Mouse (Mus musculus) limb, embryonic 15.5 days (tissue): Measurements from ENCODE around the gene Dhh. TPM values are rescaled to one million over a fixed set of nuclear protein-coding genes. Genes with fewer than 3 reads are reported as not detected.
"Not testable (repeated sequence)": the region's sequence is repeated elsewhere in the genome, so short reads cannot be mapped to it uniquely, and the experiment has no call there.

Source experiments
- ATAC-seq: fragments of 200-750 bp; cut with Nextera tagmentation; 2 replicates; pipeline ENCODE4 v1.8.0; 2017; ENCODE audit warnings: low read depth, moderate TSS enrichment; ENCODE audit not compliant: insufficient number of reproducible peaks, low FRiP score, low TSS enrichment
- H3K27ac ChIP-seq: fragments of 300-500 bp; sonication (generic); 2 replicates; pipeline ENCODE4 v1.5.1; 2015; ENCODE audit warnings: moderate library complexity, mild to moderate bottlenecking, inconsistent platforms
- H3K27me3 ChIP-seq: fragments of 300-500 bp; sonication (generic); 2 replicates; pipeline ENCODE4 v1.6.1; 2015; ENCODE audit warnings: inconsistent platforms
- H3K36me3 ChIP-seq: fragments of 300-500 bp; sonication (generic); 2 replicates; pipeline ENCODE4 v1.6.1; 2015; ENCODE audit warnings: inconsistent platforms
- H3K4me1 ChIP-seq: fragments of 300-500 bp; sonication (generic); 2 replicates; pipeline ENCODE4 v1.6.1; 2015; ENCODE audit warnings: inconsistent platforms
- H3K4me2 ChIP-seq: fragments of 300-500 bp; sonication (generic); 2 replicates; pipeline ENCODE4 v1.6.1; 2015; ENCODE audit warnings: mild to moderate bottlenecking, inconsistent platforms
- H3K4me3 ChIP-seq: fragments of 300-500 bp; sonication (generic); 2 replicates; pipeline ENCODE4 v1.5.1; 2015; ENCODE audit warnings: mild to moderate bottlenecking, inconsistent platforms
- H3K9ac ChIP-seq: fragments of 300-500 bp; sonication (generic); 2 replicates; pipeline ENCODE4 v1.6.1; 2015; ENCODE audit warnings: inconsistent platforms
- H3K9me3 ChIP-seq: fragments of 300-500 bp; sonication (generic); 2 replicates; pipeline ENCODE4 v1.6.1; 2016; ENCODE audit warnings: inconsistent platforms
- WGBS: fragments of 180-500 bp; shearing (Covaris S2); methylation state at CpG from one replicate; pipeline ENCODE4 v1.1.7; 2015; 5-methylcytosine and 5-hydroxymethylcytosine counted together
- polyA plus RNA-seq: library from polyadenylated mRNA; unstranded; fragments of >200 nt; fragmentation: Nextera tagmentation; extraction: Ambion mirVana; gene quantifications from 2 replicates; pipeline ENCODE4 v1.2.1, GENCODE M21; 2015

Dhh gene
- polyA plus RNA-seq = 1.8 and 2.7 TPM in 2 replicates

DNA sequence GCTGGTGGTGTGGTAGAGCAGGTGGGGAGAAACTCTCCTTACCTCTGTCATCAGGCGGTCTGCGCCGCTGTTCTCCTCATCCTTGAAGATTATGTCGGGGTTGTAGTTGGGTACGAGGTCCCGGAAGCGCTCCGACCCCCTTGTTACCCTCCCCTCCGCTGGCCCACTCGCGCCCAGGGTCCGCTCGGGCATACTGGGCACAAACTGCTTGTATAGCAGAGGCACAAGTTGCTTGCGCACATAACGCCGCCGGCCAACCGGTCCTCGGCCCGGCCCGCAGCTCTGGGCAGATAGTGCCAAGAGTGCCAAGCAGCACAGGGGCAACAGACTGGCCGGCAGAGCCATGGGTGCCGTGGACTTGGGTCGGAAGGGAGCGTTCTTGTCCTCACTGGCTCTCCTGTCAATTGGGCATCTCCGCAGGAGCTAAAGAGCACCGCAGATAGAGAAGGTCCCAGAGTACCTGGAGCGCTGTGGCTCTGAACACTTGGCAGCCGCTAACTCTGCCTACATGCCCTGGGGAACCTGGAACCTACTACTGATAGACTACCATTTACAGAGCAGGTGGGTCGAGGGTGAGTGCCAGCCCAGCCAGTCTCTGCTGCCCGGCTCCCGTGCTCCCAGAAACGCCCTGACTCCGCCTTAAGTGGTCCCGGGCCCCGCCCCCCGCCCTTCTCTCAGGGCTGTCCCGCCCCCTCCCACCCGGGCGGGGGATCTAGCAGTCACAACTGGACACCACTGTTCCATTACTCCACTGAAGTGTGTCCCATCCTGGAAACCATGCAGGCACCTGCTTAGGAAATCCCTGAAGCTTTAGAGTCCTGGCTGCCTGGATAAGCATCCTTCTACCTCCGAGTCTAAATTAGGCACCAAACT is at the start of gene Dhh:
Gene Dhh, minus strand, starts transcription at position 613 of the 873 bp plus-strand sequence.
- Histone ChIP-seq H3K27ac (no peak within 1 kb of the TSS), H3K27me3 (peaks cover 78% of the 10 kb centered on the region), H3K4me3 (peak within 1 kb of the TSS; percentile 25), H3K9me3 (no peaks in the 10 kb centered on the region), H3K36me3 (peaks cover 4% of the 10 kb centered on the region), H3K4me2 (peak within 1 kb of the TSS; percentile 37), H3K4me1 (peaks cover 46% of the 10 kb centered on the region), H3K9ac (no peak within 1 kb of the TSS; the same call in 1 of the 2 replicates)
- 2% methylated on average over 41 of the region's 41 CpGs for WGBS
- ATAC-seq = no peak

DNA sequence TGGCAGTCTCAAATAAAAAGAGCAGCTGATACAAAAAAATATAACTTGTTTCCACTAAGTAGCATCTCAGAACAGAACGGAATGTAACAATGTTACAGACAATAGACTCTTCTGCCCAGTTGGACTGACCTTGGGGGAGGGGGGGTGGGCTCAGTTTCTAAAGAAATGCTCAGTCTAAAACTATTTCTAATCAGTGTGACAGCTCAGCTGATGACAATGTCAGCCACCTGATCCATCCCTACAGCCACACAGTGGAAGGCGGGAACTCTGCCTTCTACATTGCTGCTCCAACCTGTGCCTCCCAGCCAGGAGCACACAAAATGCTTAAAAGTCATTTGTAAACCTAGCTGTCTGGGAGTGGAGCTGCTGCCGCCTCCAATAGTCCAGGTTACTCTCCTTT is 49.5 kb upstream of the Dhh start:
- H3K4me2 ChIP-seq = no peak overlapping the region
- H3K4me1 ChIP-seq = peaks cover 7% of the 10 kb centered on the region; the same call in 1 of the 2 replicates
- H3K27me3 ChIP-seq = no peaks in the 10 kb centered on the region
- no peak for ATAC-seq
- 47% methylated on average over 3 of the region's 3 CpGs for WGBS
- H3K9me3 ChIP-seq = no peaks in the 10 kb centered on the region
- H3K9ac ChIP-seq = no peak overlapping the region
- H3K36me3 ChIP-seq = peaks cover 9% of the 10 kb centered on the region; the same call in 1 of the 2 replicates
- no peak overlapping the region for H3K4me3 ChIP-seq
- no peak overlapping the region for H3K27ac ChIP-seq

DNA sequence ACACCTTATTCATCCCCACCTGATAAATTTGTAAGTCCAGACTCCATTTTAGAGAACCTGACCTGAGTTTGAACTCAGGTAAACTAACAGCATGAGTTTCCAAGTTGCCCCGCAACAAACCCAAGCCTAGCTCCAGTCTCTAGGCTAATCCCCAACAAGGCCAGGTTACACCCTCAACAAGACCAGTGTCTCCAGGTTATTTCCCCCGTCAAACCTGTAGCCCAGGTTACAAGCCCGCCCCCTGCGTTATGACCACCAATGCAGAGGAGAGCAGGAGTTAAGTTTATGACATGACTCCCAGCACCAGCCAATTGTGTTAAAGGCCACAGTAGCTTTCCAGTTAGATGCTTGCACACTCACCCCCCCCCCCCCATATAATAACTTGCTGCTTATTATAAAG is 44.8 kb upstream of the Dhh start:
- no peaks in the 10 kb centered on the region for H3K36me3 ChIP-seq
- H3K4me1 ChIP-seq = no peaks in the 10 kb centered on the region
- ATAC-seq = no peak
- H3K4me3 ChIP-seq = no peak overlapping the region
- H3K27ac ChIP-seq = no peak overlapping the region
- no peaks in the 10 kb centered on the region for H3K9me3 ChIP-seq
- H3K9ac ChIP-seq = no peak overlapping the region
- WGBS = 61% methylated on average over 4 of the region's 4 CpGs
- H3K4me2 ChIP-seq = no peak overlapping the region
- H3K27me3 ChIP-seq = no peaks in the 10 kb centered on the region

DNA sequence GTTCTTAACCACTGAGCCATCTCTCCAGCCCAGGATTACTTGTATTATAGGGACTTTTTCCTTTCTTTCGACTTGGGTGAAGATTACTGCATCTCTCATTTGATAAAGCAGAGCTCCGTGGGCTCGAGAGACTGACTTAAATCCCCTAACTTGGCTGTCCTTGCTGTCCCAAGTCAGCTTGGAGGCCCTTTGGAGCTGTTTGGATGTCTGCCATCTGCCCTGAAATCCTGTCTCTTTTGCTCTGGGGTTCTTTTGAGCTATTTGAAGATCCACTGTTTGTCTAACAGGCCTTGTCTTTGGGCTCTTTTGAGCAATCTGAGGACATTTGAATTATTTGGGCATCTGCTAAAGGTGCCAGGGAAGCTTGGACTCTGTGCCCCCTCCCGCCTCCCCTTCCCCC is 43.7 kb upstream of the Dhh start:
- Histone ChIP-seq H3K27ac (no peak overlapping the region), H3K4me3 (no peak overlapping the region), H3K27me3 (no peaks in the 10 kb centered on the region), H3K4me1 (no peaks in the 10 kb centered on the region), H3K9ac (no peak overlapping the region), H3K4me2 (no peak overlapping the region), H3K9me3 (no peaks in the 10 kb centered on the region), H3K36me3 (no peaks in the 10 kb centered on the region)
- ATAC-seq = no peak
- WGBS = 87% methylated on average over 4 of the region's 4 CpGs

DNA sequence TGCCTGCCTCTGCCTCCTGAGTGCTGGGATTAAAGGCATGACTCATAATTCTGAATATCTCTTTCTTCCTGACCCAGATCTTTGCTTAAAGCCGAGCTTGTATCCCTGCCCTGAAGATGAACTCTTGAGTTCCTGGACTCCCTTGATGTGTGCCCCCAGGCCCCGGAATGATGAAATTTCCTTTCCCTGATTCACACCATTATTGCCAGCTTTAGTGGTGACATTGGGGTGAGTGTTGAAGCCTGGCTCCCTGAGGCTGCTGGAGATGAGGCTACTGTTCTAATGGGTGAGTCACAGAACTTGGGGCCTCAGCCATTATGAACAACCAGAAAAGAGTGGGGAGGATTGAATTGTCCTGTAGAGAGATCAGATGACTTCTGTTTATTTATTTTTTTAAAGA is 43.2 kb upstream of the Dhh start:
- H3K36me3 ChIP-seq = no peaks in the 10 kb centered on the region
- ATAC-seq = no peak
- H3K4me3 ChIP-seq = no peak overlapping the region
- H3K27me3 ChIP-seq = no peaks in the 10 kb centered on the region
- H3K9ac ChIP-seq = no peak overlapping the region
- no peak overlapping the region for H3K27ac ChIP-seq
- no peaks in the 10 kb centered on the region for H3K4me1 ChIP-seq
- no peaks in the 10 kb centered on the region for H3K9me3 ChIP-seq
- WGBS = 76% methylated on average over 2 of the region's 2 CpGs
- no peak overlapping the region for H3K4me2 ChIP-seq

DNA sequence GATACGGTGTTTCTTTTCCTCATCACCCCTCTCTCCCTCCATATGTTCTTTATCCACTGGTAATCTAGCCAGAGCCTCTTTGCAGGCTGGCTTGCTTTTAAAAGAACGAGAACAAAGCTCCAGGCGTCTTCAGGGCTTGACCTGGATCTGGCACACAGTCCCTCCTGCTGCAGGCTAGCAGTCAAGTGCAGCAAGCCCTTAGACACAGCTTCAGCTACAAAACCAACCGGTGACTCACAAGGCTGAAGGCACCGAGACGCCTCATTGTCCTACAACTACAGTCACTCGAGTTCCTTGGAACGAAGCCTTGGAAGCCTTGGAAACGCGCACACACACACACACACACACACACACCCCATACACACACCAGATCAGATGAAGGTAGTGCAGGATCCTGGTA is 42.5 kb upstream of the Dhh start:
- H3K4me1 ChIP-seq = peaks cover 4% of the 10 kb centered on the region
- H3K36me3 ChIP-seq = no peaks in the 10 kb centered on the region
- WGBS = 65% methylated on average over 10 of the region's 10 CpGs
- H3K4me2 ChIP-seq = no peak overlapping the region
- no peaks in the 10 kb centered on the region for H3K27me3 ChIP-seq
- no peak overlapping the region for H3K9ac ChIP-seq
- H3K4me3 ChIP-seq = no peak overlapping the region
- ATAC-seq = no peak
- H3K9me3 ChIP-seq = no peaks in the 10 kb centered on the region
- H3K27ac ChIP-seq = no peak overlapping the region

DNA sequence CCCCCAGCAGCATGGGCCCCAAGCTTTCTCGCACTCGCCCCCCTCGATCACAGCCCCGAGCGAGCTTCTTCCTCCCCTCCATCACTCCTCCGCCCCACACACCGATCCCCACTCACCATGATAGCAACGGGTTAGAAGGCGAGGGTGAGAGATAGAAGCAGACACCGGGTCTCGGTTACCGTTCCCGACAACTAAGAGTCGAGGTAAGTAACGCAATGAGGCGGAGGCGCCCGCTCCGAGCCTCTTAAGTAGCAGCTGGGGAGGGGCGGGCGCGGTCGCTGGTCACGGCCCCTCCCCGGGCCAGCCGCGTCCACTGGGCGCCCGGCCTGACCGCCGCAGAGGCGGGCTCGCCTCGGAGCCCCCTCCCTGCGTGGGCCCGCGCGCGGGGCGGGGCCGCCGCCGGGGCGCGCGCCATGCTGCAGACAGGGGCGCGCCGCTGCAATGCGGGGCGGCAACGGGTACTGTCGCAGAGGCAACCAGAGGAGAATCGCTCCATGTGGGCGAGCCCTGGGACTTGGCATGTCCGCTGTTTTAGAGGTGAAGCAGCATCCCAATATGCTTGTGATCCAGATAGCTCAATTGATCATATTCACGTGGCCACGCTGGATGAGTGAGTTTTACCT is 36.0 kb upstream of the Dhh start, which contains the start of gene Tuba1b:
Gene Tuba1b, minus strand, starts transcription at position 349 of the 623 bp plus-strand sequence.
- peak within 1 kb of the TSS; percentile 98 for H3K27ac ChIP-seq
- H3K9ac ChIP-seq = peak within 1 kb of the TSS; percentile 80
- peak within 1 kb of the TSS; percentile 68 for H3K4me2 ChIP-seq
- peak; percentile 96 for ATAC-seq
- no peaks in the 10 kb centered on the region for H3K27me3 ChIP-seq
- peaks cover 19% of the 10 kb centered on the region for H3K4me1 ChIP-seq
- WGBS = under 1% methylated on average over 44 of the region's 58 CpGs
- peaks cover 10% of the 10 kb centered on the region for H3K36me3 ChIP-seq
- H3K4me3 ChIP-seq = peak within 1 kb of the TSS; percentile 63
- H3K9me3 ChIP-seq = no peaks in the 10 kb centered on the region

DNA sequence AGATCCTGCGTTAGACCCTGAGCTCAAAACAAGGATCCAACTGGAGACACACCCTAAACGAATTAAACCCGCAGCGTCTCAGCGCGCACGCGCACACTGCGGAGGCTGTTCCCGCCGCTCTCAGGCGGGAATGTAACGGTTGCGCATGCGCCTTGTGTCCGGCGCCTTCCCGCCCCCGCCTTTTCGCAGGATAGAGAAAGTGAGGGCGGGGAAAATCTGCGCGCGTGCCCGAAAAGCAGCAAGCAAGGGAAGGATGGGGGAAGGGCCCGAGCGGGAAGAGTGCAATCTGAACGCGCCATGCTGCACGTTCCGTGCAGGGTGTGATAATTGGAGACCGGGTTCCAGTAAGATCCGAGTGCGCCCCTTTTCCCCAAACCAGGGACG is 35.5 kb upstream of the Dhh start:
- under 1% methylated on average over 35 of the region's 35 CpGs for WGBS
- H3K36me3 ChIP-seq = peaks cover 10% of the 10 kb centered on the region
- H3K9me3 ChIP-seq = no peaks in the 10 kb centered on the region
- H3K4me2 ChIP-seq = peak overlapping the region; percentile 68
- peak overlapping the region; percentile 63 for H3K4me3 ChIP-seq
- peak; percentile 84 for ATAC-seq
- H3K27ac ChIP-seq = peak overlapping the region; percentile 98
- peaks cover 23% of the 10 kb centered on the region for H3K4me1 ChIP-seq
- H3K9ac ChIP-seq = peak overlapping the region; percentile 80
- H3K27me3 ChIP-seq = no peaks in the 10 kb centered on the region

DNA sequence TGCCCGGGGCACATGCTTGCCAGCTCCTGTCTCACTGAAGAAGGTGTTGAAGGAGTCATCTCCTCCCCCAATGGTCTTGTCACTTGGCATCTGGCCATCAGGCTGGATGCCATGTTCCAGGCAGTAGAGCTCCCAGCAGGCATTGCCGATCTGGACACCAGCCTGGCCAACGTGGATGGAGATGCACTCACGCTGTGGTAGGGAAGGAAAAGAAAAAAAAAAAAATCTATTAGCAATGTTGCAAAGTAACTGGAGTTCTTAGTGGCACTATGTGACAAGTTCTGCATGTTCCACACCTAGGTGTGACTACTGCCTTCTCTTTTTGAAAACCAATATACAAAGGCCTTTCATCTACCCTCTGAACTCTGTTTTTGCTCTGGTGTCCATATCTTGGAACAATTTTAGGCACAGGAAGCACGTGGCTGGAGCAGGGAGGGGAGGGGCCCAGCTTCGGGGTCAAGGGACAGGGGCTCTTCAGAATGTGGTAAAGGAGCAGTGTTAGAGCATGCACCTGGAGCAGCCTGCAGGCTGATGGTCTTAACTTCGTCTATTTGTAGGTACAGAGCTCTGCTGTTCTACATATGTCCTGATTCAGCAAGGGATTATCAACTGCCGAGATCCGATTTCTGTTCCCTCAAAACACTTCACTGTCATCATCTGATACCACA is 34.8 kb upstream of the Dhh start:
- Histone ChIP-seq H3K4me3 (peak overlapping the region; percentile 63), H3K9ac (peak overlapping the region; percentile 80), H3K27ac (peak overlapping the region; percentile 98), H3K4me1 (peaks cover 25% of the 10 kb centered on the region), H3K4me2 (peak overlapping the region; percentile 68)
- H3K36me3 ChIP-seq, H3K9me3 ChIP-seq, ATAC-seq, H3K27me3 ChIP-seq: not testable (repeated sequence)
- 5% methylated on average over 8 of the region's 9 CpGs for WGBS

DNA sequence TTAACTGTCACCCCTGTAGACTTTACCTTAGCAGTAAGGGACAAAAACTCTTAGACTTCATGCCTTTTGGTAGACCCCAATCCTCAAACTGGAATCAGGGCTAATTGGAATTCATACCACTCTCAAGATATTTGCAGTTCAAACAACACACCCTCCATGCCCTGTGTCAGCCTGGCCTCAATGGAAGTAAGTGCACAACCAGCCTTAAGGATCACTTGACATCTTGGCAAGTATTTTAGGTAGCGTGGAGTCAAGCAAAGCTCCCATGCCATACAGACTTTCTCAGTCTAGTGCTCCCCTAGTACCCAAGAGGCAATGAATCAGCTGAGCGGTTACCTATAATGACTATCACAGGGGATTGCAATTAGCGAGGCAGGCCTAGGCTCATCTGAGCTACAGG is 32.7 kb upstream of the Dhh start:
- no peak overlapping the region for H3K4me3 ChIP-seq
- 0 out of 2 replicates have a peak overlapping the region, but pooled peaks have one; percentile 17 for H3K27ac ChIP-seq
- WGBS = 76% methylated on average over 3 of the region's 3 CpGs
- H3K27me3 ChIP-seq = no peaks in the 10 kb centered on the region
- ATAC-seq = no peak
- no peak overlapping the region for H3K4me2 ChIP-seq
- no peaks in the 10 kb centered on the region for H3K9me3 ChIP-seq
- peaks cover 22% of the 10 kb centered on the region for H3K4me1 ChIP-seq
- no peak overlapping the region for H3K9ac ChIP-seq
- peaks cover 10% of the 10 kb centered on the region for H3K36me3 ChIP-seq

DNA sequence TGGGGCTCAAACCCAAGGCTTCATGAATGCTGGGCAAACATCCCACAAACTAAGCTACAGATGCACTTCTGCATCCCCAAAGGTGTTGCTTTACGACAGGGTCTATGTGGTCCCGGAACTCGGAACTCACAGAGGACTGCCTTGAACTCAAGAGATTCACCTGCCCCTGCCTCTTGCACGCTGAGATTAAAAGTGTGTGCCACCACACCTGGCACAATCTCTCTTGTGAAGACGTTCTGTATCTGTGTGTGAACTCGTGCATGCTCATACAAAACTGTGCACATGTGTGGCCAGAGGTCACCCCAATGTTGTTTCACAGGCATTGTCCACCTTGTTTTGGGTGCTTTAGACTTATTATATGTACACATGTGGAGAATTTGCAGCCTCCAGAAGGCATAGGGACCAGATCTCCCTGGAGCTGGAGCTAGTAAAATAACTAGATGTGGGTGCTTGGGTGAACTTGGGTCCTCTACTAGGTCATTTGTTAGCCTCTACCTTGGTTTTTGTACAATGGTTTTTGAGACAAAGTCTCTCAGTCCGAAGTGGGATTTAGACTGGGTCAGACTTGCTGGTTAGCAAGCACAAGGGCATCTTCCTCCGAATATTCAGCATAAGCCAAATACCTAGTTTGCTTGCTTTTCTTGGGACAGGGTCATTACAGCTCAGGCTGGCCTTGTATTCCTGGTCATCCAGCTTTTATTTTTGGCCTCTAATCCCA is 31.8 kb upstream of the Dhh start:
- H3K4me2 ChIP-seq = no peak overlapping the region
- peaks cover 15% of the 10 kb centered on the region for H3K4me1 ChIP-seq
- no peak for ATAC-seq
- H3K27me3 ChIP-seq = no peaks in the 10 kb centered on the region
- peaks cover 10% of the 10 kb centered on the region for H3K36me3 ChIP-seq
- no peak overlapping the region for H3K9ac ChIP-seq
- no peaks in the 10 kb centered on the region for H3K9me3 ChIP-seq
- 51% methylated on average over 8 of the region's 8 CpGs for WGBS
- H3K27ac ChIP-seq = peak overlapping the region; percentile 38; the same call in 1 of the 2 replicates
- no peak overlapping the region for H3K4me3 ChIP-seq
